Mouse (Mus musculus): Measurements from ENCODE around the gene Zc3hc1.
A peak's percentile ranks its signal among the peaks of the same experiment; 100 is the strongest.

Zc3hc1 gene

GRCm38 (mm10) chr6:30372627-30373369 lies 18.0 kb downstream of the Zc3hc1 start:
- DNase-seq (ENCODE audit: low spot score), result no peak

GRCm38 (mm10) chr6:30369291-30369690 lies 21.5 kb downstream of the Zc3hc1 start:
- no peak for DNase-seq (ENCODE audit: low spot score)

GRCm38 (mm10) chr6:30363808-30364207 lies 27.0 kb downstream of the Zc3hc1 start:
- DNase-seq (ENCODE audit: low spot score), result no peak

- DNase-seq (ENCODE audit: low spot score), result no peak
Observed at GRCm38 (mm10) chr6:30359762-30360509, 30.9 kb downstream of the Zc3hc1 start.

GRCm38 (mm10) chr6:30357561-30358177 lies 33.2 kb downstream of the Zc3hc1 start:
- DNase-seq (ENCODE audit: low spot score), result peak; percentile 83

GRCm38 (mm10) chr6:30356680-30357079 lies 34.1 kb downstream of the Zc3hc1 start:
- no peak for DNase-seq (ENCODE audit: low spot score)

- DNase-seq (ENCODE audit: low spot score), result no peak
Observed at GRCm38 (mm10) chr6:30356161-30356560, 34.7 kb downstream of the Zc3hc1 start.

- DNase-seq (ENCODE audit: low spot score), result no peak
Observed at GRCm38 (mm10) chr6:30355701-30356100, 35.1 kb downstream of the Zc3hc1 start.

GRCm38 (mm10) chr6:30354760-30355159 lies 36.1 kb downstream of the Zc3hc1 start:
- DNase-seq (ENCODE audit: low spot score), result no peak

GRCm38 (mm10) chr6:30353661-30354060 lies 37.2 kb downstream of the Zc3hc1 start:
- no peak for DNase-seq (ENCODE audit: low spot score)

- DNase-seq (ENCODE audit: low spot score), result no peak
Observed at GRCm38 (mm10) chr6:30352762-30353161, 38.1 kb downstream of the Zc3hc1 start.

- no peak for DNase-seq (ENCODE audit: low spot score)
Observed at GRCm38 (mm10) chr6:30351290-30351689, 39.5 kb downstream of the Zc3hc1 start.

- no peak for DNase-seq (ENCODE audit: low spot score)
Observed at GRCm38 (mm10) chr6:30347288-30347801, 43.5 kb downstream of the Zc3hc1 start.

GRCm38 (mm10) chr6:30346737-30347136 lies 44.1 kb downstream of the Zc3hc1 start:
- no peak for DNase-seq (ENCODE audit: low spot score)

- DNase-seq (ENCODE audit: low spot score), result no peak
Observed at GRCm38 (mm10) chr6:30344032-30344431, 46.8 kb downstream of the Zc3hc1 start.

GRCm38 (mm10) chr6:30340231-30340873 lies 50.5 kb downstream of the Zc3hc1 start:
- no peak for DNase-seq (ENCODE audit: low spot score)

GRCm38 (mm10) chr6:30336912-30337311 lies 53.9 kb downstream of the Zc3hc1 start:
- peak; percentile 33 for DNase-seq (ENCODE audit: low spot score)

- DNase-seq (ENCODE audit: low spot score), result no peak
Observed at GRCm38 (mm10) chr6:30332262-30332661, 58.6 kb downstream of the Zc3hc1 start.

- no peak for DNase-seq (ENCODE audit: low spot score)
Observed at GRCm38 (mm10) chr6:30330706-30331105, 60.1 kb downstream of the Zc3hc1 start.

- DNase-seq (ENCODE audit: low spot score), result no peak
Observed at GRCm38 (mm10) chr6:30325932-30326501, 64.8 kb downstream of the Zc3hc1 start.

- no peak for DNase-seq (ENCODE audit: low spot score)
Observed at GRCm38 (mm10) chr6:30321002-30321401, 69.8 kb downstream of the Zc3hc1 start.

GRCm38 (mm10) chr6:30319216-30319615 lies 71.6 kb downstream of the Zc3hc1 start:
- DNase-seq (ENCODE audit: low spot score), result no peak
